Mouse (Mus musculus) megakaryocyte, embryonic 14.5 days (primary cell): Measurements from ENCODE around the gene Cd164l2.

ENCODE experiments used
- FLI1 ChIP-seq: IDR thresholded peaks from 2 replicates; pipeline ENCODE4 v1.6.1; 2012; ENCODE audit warnings: low read length, inconsistent platforms, mixed read lengths
- GATA1 ChIP-seq: IDR thresholded peaks from 3 replicates; pipeline ENCODE4 v1.6.1; 2012; ENCODE audit warnings: mixed read lengths, low read length, inconsistent platforms, borderline replicate concordance

DNA sequence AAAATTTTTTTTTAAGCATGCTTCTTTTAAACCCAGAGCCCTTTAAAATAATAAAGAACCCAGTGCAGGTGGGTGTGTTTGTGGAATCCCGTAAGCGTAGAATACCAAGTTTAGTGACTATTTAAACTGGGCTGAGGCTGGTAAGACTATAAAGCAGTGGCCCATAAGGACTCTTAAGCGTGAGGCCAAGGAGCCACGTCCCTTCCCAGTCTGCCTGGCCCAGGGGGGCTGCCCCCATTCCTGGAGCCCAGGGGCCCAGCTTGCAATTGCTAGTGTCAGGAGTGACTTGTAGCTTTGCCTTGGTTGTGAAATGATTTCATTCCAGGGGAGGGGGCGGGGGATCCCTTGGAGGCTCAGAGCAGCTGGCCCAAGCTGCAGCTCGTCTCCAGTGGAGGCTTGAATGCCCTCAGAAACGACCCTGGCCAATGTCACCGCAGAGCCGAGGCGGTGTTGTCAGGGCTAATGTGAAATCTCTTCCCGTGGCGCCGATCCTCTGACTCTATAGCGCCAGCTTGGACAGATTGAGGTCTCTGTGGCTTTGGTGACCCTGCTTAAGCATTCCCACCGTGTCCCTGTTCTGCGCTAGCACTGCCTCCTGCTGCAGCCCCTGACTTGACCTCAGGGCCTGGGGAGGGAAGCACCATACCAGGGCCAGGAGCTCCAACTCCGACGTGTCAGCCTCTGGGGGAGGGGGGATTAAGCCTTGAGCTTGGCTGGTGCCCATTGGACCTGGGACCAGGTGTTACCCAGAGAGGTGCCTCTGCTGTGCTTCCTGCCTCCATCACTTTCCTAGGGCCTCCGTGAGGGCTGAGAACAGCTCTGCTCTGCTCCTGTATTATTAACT is 13.4 kb upstream of the Cd164l2 start:
- no peak for TF ChIP-seq GATA1
- TF ChIP-seq FLI1 = no peak
